Mouse (Mus musculus): ENCODE data around the gene Olfr803.

DNA sequence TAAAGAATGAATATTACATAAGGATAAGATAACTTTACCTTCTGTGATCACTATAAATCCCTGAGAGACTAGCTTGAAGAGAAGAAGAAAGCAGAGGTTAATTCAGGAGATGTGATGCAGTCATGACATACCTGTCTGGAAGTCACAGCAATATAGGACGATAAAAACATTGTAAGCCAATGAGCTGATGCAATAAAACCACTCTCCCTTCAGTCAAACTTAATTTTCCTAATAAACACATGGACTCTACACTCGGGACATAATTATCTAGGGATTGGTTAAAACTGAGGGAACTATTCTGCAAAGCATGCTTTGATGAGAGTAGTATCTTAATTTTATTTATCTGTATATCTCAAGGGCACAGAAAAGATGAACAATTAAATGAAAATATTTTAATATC is at the start of gene Olfr803:
- TF ChIP-seq CTCF (IDR thresholded peaks at IDR 0.05; ENCODE audit: borderline replicate concordance, extremely low read depth, insufficient read depth, insufficient read length) = no peak
- TF ChIP-seq POLR2A (IDR thresholded peaks at IDR 0.05; ENCODE audit: borderline replicate concordance, extremely low read depth, insufficient read depth, insufficient read length, poor library complexity, severe bottlenecking) = no peak

Data from brain, embryonic 14.5 days (tissue).